Mouse (Mus musculus) adrenal gland, postnatal 36 days (tissue): Measurements from ENCODE around the gene Sav1. TPM values are rescaled to one million over a fixed set of nuclear protein-coding genes. Genes with fewer than 3 reads are reported as not detected.
A peak's percentile ranks its signal among the peaks of the same experiment; 100 is the strongest.

Source experiments
- DNase-seq, 2 experiments: peaks; one replicate each; pipeline ENCODE4 v3.0.0; 2021; ENCODE audit warnings: mixed read lengths in 1 of 2
- long read RNA-seq, 2 experiments: library from polyadenylated mRNA; stranded (forward); transcript quantifications; one replicate each; pipeline ENCODE4 v2.0.0; 2021; ENCODE audit warnings: borderline sequencing depth in 2 of 2
- total RNA-seq, 2 experiments: library from RNA; stranded (reverse); gene quantifications; 2 replicates each; pipeline ENCODE4 v1.2.3; 2021

Gene Sav1
- 10 to 100 TPM; 47.0 to 57.7 TPM for total RNA-seq
- long read RNA-seq, experiment 1, transcript Sav1-201 (5 exons, 2,524 nt) = major isoform, 22 of 29 reads
- long read RNA-seq, experiment 1, partial matches to known transcripts = 3 of 29 reads
- long read RNA-seq, experiment 1, other reads (novel, unspliced or antisense) = 3 of 29 reads
- long read RNA-seq, experiment 2, transcript Sav1-201 (5 exons, 2,524 nt) = major isoform, 6 of 8 reads
- long read RNA-seq, experiment 2, partial matches to known transcripts = 1 of 8 reads
- long read RNA-seq, experiment 2, other reads (novel, unspliced or antisense) = 1 of 8 reads

DNA sequence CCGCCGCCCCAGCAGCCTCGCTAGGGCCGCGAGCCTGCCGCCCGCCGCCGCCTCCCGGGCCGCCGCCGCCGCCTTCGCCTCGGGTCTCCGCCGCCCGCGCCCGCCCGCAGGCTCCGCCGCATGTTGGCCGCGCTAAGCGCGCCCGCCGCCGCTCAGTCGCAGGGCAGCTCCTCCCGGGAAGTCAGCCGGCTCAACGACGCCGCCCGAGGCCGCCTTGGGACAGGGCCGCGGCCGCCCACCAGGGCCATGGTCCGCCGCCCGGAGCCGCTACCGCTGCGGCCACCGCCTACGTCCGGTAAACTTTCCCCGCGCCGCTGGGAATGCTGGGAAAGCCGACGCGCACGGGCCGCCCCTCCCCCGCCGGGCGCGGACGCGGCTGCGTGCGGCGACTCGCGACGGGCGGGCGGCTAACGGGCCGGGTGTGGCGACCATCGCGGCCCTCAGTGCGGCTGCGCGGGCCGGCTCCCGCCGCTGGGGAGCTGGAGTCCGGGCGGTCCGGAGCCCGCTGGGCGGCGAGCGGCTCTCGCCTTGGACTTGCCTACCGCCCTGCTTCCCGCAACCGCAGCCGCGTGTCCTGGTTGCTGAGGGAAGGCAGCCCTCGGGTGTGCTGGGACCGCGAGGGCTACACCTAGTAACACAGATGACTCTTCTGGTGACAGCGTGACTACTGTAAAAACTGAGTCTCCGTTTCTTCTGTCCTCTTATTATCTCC, at the start of gene Sav1:
Gene Sav1, minus strand, starts transcription at position 217 of the 712 bp plus-strand sequence.
- peak; percentile 93 to 94 for DNase-seq

DNA sequence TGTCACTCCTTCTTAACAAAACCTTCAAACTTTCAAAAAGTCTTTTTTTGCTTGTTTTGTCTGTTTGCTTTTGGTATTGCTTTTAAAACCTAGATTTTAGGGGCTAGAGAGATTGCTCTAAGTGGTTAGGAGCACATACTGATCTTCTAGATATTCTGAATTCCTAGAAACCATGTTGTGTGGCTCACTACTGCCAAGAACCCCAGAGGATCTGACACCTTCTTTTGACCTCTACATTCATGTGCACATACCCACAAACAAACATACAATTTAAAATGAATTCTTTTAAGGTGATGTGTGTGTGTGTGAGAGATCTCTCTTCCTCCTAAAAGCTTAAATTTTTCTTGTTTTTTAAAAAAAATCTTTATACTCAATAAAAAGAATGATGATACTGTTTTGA, 39.4 kb upstream of the Sav1 start:
- no peak for DNase-seq

DNA sequence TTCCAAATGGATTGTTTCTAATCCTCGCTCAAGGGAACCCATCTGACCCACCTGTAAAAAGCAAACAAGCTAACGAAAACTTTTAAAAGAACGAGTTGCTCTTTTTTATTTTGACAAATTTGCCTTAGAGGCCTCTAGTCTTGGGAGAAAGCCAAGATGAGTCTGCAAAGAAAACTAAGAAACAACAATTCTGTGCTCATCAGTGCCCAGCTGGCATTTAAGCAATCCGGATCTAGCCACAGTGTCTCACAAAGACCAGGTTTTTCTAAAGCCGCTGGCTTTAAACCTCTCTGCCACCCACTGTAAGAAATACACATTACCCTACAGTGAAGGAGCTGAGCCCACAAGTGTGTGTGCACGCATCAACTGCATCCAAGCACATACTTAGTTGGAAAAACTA, 38.6 kb upstream of the Sav1 start:
- no peak for DNase-seq

DNA sequence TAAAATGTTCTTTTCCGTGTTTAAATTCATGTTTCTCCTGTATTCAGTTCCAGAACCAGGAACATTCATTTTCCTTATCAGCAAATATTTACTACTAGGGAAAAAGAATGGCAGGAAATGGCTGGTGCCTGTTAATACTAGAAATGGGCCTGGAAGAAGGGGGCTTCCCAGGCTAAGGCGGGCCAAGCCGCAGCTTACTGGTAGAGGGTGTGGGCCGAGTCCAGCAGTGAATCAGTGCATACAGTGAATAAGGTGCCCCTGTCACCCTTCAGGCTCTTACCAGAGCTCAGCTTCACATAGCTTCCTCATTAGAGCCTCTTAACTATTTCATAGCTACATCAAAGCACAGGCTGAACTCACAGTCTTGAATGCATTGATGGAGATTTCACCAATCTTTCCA, 36.8 kb upstream of the Sav1 start:
- no peak for DNase-seq

DNA sequence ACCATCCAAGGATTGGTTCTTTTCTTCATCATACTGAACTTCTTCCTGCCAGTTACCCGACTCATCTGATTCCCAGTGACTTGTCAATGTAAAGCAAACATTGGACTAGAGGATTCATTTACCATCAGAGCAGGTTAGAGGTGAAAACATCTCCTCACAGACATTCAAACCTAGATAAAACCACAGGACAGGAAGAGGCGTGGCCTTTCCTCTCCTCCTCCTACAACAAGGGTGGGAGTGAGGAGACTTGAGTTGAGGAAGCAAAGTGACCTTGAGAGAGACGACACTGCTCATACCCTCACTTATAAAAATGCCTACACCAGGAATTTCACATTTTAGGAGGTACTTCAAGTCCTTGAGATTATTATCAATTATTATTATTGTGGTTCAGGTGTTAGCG, 31.4 kb upstream of the Sav1 start:
- no peak for DNase-seq

DNA sequence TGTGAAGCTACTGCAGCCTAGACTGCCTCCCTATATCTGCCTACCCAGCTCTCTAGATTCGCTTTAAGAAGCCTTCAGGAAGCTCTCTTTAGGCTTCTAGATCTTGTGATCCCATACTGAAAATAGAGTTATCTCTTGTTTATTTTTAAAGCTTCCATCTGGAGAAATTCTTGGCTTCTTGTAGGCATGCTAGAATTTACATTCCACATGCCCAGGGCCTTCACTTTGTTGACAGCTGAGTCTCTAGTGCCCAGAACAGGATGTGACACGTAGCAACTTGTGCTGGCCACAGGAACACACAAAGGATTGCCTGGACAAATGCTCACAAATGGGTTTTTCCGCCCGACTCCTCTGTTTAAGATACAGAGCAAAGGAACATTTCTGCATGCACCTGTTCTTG, 29.1 kb upstream of the Sav1 start:
- DNase-seq = no peak

DNA sequence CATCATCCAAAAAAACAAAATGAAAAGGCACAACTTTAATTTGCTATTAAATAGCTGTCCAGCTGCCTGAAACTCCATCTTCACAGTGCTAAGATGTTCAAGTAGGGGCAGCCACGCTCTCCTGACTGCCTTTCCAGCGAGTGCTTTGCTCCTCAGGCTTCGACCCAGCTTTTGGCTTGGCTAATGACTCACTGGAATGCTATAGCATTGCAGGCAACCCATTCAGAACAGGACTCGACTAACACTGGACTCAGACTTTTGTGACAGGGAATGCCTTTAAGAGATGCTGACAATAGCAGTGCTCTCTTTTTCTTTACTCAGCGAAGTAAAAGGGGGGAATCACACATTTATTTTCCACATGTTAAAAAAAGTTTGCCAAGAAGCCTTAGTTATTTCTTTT, 24.9 kb upstream of the Sav1 start:
- no peak for DNase-seq

DNA sequence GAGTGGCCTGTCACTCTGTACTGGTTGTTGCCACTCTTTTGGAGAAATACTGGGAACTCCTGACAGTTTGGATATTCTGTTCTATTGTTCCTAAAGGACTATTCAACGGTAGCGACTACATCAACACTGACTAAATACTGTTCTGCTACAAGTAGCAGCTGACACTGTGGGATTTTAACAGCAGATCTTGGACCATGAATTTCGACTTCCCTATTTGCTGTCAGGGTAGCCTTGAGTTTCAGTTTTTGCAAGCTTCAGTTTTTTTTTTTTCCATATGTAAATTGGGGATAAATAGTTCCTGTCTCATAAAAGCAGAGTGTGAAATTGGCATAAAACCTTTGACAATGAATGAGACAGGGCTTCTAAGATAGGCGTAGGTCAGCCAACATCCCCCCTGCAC, 23.6 kb upstream of the Sav1 start:
- no peak for DNase-seq

DNA sequence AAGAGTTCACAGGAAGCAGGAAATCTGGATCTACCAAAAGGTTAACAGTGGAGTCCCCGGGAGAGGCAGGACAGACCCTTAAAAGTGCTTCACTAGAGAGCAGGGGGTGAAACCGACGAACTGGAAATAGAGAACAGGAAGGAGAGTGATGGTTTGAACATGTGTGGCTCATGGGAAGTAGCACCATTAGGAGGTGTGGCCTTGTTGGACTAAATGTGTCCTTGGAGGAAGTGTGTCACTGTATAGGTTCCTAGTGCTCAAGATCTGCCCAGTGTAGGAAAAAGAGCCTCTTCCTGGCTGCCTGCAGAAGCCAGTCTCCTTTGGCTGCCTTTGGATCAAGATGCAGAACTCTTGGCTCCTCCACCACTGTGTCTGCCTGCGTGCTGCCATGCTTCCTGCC, 18.3 kb upstream of the Sav1 start:
- no peak for DNase-seq

DNA sequence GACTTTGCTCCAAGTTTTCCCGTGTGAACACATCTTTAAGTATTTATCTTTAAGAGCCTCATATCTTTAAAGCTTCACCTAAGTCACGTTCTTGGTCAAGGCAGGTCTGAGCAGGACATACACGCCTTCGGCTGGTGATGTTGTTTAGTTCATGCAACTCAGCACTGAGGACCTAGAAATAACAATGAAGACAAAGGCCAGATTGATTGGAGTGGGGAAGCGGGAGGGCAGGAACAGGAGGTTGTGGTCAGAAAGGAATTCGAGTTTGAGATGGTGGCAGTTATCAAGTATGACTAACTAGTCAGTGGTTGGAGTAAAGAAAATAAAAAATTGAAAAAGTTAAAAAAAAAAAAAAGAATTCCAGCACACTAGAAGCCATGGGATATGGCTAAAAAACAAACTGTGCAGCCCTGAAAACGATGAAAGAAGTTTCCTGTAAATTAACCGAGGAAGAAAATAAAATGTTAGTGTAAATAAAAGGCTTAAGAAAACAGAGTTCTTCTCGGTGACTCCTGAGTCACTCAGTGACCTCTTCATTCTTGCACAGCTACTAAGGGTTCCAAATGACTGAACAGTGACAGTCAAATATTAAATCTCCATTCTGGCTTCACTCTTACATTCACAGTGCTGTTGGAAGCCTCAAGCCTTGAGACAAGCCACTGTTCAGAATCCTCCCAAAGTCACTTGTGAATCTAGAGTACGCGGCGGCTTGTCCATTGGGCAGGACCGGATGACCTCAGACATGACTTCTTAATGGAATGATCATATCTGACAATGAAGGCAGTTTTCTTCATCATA, 11.6 kb upstream of the Sav1 start:
- DNase-seq = no peak

DNA sequence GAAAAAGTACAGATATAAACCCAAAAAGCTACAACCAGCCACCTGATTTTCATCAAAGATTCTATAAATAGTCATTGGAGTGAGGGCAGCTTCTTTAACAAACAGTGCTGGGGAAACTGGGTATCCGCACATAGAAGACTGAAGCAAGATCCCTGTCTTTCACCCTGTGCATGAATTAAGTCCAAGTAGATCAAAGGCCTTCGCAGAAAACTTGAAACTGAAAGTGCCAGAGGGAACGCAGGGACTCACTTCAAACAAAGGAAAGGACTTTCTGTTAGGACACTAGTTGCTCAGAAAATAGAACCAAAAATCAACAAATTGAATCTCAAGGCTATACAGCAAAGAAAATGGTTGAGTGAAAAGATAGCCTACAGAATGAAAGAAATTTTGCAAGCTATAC, 8.6 kb upstream of the Sav1 start:
- no peak for DNase-seq

DNA sequence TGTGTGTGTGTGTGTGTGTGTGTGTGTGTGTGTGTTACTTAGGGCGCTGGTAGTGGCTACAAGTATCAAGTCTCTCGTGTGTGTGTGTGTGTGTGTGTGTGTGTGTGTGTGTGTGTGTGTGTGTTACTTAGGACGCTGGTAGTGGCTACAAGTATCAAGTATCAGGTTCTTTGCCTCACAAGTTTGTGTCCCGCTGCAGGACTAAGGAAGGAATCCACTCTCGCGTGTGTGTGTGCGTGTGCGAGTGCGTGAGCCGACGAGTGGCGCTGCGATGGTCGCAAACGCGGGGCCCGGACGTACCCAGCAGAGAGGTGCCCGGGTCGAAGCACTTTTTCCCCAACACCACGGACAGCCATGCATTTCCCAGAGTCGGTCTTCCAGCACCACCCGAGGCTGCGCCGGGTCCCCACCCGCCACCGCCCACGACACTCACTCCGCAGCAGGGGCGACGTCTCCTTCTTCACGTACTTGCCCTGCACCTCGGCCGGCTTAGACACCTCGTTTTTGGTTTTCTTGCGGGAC, 500 bp downstream of the Sav1 start:
- DNase-seq = peak; percentile 42 to 54

DNA sequence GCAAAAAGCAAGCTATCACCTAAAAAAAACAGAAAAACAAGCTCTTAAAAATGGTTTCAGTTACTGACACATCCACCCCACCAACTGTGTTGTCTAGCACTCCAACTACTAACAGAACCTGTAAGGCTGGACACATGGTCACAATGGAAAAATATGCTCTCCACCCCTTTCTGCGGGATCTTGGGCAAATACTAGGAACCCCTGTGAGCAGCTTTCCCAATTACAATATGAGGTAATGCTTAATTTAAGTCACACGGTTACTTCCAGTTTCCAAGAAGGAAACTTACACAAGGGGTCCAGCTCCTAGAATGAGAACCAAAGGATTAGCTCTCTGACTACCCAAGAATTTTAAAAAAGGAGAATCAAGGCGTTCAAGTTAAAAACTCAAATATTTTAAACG, 1.3 kb downstream of the Sav1 start:
- no peak for DNase-seq

DNA sequence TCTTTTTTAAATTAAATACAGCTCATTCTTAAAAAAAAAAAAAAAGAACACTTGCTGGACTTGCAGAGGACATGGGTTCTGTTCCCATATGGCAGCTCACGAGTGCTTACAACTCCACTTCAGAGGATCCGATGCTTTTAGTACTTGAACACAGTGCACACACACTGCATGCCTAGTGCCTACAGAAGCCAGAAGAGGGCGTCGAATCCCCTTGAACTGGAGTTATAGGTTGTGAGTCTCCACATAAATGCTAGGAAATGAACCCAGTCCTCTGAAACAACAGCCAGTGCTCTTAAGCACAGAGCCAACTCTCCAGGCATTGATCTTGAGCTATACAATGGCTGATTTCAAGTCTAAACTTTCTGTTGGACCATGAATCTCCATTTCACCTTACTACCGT, 3.9 kb downstream of the Sav1 start:
- DNase-seq = no peak

DNA sequence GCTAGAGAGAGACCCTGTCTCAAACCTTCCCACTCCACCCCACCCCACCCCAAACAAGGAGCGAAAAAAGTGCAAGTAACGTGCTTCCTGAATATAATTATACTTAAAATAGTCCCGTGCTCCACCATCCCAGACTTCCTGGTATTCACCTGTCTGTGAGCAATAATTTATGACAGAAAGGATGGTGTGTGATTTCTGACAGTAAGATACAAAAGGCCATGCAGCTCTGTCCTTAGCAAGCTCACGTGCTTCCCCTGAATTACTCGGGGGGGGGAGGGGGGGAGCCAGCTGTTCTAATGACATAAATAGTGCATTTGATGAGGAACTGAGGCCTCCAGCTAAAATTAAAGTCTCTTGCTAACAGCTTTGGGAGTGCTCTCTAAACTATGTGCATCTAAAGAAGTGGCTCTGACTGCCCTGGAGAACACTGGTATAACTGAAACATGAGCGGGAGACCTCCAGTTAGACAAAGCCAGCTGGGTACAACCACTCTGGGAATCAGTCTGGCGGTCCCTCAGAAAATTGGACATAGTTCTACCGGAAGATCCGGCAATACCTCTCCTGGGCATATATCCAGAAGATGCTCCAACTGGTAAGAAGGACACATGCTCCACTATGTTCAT, 9.3 kb downstream of the Sav1 start:
- no peak for DNase-seq

DNA sequence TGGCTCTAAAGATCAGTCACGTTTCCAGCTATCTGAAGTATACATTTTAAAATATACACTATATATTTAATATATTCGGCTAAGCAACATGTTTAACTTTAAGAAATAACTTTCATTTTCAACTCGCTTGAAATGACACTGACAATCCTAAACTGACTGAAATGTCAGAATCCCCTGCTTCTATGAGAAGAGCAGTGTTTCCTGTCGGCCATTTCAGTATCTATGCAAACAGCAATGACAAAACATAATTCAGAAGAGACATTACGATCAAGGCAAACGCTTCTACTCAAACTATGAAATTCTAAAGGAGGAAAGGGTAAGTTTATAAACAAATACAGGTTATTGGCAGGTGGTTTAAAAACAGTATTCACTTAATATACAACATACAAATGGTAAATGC, 10.1 kb downstream of the Sav1 start:
- DNase-seq = no peak

DNA sequence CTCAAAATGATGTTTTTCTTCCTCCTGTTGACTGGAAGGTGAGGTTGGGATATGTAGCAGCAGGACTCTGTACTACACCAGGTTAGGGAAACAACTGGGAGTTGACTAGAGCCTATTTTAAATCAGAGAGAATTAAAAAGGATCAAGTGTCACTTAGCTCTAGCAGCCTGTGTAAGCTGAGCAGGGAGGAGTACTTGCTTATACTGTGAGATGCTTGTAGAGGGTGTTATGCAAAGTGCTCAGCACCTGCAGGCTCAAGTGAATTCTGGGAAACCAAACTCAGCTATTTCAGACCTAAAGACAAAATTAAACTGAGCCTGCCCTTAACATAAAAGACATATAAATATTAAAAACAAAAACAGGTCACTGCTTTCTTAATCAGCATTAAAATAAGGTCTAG, 13.1 kb downstream of the Sav1 start:
- no peak for DNase-seq

DNA sequence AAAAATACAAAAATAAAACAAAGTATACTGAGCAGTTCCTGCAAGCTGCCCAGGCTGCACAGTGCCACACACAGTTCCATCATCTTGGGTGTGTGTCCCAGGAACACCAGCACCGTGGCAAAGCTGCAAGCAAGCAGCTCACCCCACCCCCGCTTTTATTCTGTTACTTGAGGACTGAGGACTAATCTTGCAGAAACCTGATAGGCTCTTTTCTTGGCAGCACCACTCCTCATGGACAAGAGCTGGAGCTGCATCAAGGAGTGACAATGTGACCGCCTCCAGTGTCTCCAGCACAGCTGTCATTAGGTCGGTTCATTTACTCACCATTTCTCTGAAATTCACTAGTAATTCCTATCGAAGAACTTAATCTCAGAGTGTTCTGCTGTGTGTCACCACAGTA, 18.6 kb downstream of the Sav1 start:
- no peak for DNase-seq

DNA sequence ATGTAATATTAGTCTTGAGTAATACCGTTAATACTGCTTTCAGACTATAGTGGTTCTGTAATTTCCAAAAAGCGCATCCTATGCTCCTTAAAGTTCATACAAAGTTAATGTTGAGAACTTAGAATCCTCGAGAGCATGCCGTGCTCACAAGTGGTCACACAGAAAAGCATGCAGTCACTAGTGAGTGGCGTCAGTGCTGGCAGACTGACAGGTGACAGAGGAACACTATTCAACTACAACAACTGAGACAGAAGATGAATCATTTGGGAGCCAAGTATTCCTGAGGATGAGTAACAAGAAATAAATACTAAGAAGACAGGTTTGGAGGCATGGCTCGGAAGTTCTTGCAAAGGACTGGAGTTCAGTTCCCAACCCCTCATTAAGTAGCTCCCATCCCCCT, 19.7 kb downstream of the Sav1 start:
- DNase-seq = peak; percentile 44 to 59

DNA sequence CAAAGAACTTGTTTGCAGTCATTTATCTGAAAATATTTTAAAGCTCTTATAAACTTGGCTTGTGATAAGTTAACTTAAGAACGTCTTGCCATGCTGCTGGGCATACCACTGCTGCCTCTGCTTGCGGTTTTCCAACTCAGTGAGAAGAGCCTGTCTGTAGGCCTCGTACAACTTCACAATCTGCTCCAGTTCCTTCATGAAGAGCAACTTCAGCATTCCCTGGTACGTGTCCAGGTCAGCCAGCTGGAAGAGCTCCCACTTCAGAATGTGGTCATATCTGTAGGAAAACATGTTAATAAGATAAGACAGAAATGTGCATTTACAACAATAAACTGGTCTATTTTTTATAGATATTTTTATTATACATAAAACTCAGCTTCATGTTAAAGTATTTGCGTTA, 20.7 kb downstream of the Sav1 start:
- DNase-seq = peak in 1 of 2 experiments; percentile 29

DNA sequence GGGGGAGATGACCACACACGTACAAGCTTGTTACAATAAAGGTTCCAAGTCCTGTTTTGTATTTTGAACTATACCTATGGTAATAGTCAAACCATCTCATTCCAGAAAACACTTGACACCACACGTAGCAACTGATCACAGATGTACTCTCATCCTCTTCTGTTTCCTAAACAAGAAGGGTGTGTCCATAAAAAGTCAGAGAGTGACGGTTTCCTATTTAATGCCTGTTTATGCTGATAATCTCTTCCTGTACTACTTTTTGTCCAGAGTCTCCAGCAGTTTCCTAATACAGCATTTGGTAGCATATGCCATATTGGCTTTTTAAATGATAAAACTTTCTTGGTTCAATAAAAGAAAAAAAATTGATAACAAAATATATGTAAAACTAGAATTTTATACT, 21.2 kb downstream of the Sav1 start:
- DNase-seq = no peak

DNA sequence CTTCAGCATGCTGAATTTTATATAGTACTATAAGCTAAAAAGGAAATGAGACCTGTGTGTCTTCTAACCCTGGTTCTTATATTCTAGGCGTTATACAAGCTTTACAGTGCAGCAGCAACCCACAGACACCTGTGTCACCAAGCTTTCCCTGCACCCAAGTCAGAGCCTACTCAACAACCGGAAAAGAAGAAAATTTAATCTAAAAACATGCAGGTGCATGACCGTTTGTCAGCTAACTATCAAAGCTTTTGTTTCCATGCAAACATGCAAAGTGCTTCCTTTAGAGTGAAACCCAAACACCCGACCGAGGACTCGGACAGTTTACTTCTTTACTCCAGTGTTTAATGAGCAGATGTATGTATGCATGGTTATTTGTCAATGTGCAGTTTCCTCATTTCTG, 23.7 kb downstream of the Sav1 start:
- no peak for DNase-seq

DNA sequence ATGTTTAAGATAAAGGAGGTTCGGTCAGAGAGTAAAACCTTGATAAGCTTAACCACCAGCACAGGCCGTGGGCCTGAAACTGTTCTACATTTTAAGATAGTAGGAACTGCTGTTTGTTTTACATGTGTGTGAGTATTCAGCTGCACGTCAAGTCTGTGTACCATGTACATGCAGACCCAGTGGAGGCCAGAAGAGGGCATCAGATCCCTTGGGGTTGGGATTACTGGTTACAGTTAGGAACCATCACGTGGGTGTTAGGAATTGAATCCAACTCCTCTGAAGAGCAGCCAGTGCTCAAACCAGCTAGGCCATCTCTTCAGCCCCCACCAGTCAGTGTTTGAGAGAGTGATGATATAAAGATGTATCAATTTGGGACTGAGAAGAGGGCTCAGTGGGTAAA, 24.3 kb downstream of the Sav1 start:
- peak; percentile 70 for DNase-seq
